Mouse (Mus musculus) testis, adult 2 months (tissue): Measurements from ENCODE around the gene Msl1.

Experiments
- CTCF ChIP-seq: fragments of 200-500 bp; IDR thresholded peaks from 2 replicates; pipeline ENCODE4 v1.5.1; 2012; ENCODE audit warnings: low read depth, mild to moderate bottlenecking, inconsistent platforms, low read length, moderate library complexity; ENCODE audit not compliant: control insufficient read depth, insufficient read depth, insufficient replicate concordance
- POLR2A ChIP-seq: fragments of 200-500 bp; IDR thresholded peaks from 2 replicates; pipeline ENCODE4 v1.6.1; 2012; ENCODE audit warnings: low read depth, mild to moderate bottlenecking, inconsistent platforms, low read length, moderate library complexity; ENCODE audit not compliant: control insufficient read depth

DNA sequence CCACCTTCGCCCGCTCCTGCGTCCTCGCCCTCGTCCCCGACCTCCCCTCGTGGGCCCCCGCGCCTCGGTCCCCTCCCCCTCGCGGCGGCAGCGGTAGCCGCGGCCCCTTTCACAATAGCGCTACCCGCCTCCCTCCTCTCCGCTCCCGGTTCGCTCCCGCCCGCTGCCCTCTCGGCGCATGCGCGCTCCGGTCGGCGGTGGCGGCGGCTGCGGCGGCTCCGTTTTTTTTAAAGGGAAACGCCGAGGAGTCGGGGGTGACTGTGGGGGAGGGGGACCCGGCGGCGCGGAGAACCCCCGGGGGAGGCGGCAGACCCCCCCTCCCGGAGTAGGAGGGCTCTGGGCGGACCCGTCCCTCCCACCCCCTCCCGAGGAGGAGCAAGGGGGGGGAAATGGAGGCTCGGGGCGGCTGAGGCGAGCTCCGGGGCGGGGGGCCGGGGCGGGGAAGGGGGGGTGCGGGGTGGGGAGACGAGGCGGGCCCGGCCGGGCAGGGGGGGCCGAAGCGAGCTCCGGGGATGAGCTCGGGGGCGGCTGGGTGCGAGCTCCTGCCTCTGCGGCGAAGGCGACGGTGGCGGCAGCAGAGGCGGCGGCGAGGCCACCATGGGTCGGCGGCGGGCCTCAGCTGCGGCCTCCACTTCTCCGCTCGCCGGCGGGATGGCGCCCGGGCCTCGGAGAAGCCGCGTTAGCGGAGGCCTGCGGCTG lies at the start of gene Msl1:
- no peak for TF ChIP-seq CTCF
- TF ChIP-seq POLR2A = peak; percentile 63; the same call in 1 of the 2 replicates
